Mouse (Mus musculus): ENCODE results near the gene Fam168a.

- TF ChIP-seq CTCF (IDR thresholded peaks at IDR 0.05 in 2 of 3, conservative IDR thresholded peaks at IDR 0.05 in 1 of 3; ENCODE audit: control insufficient read depth in 1 of 3, insufficient read depth in 1 of 3, low read depth in 2 of 3, low read length in 3 of 3, poor library complexity in 1 of 3, severe bottlenecking in 1 of 3) = no peak
- TF ChIP-seq ZKSCAN1 (IDR thresholded peaks at IDR 0.05; ENCODE audit: low read depth, low read length) = no peak
- TF ChIP-seq RAD21 (IDR thresholded peaks at IDR 0.05; ENCODE audit: low read depth, low read length) = no peak
These were observed 13.2 kb upstream of the Fam168a start for GRCm38 (mm10) chr7:100693199-100693598.
